Mouse (Mus musculus): ENCODE results near the gene Cntn4.

Gene Cntn4

GRCm38 (mm10) chr6:105677149-105678031 is at the start of gene Cntn4:
Gene Cntn4, plus strand, starts transcription at chr6:105677660.
- no peak for DNase-seq (ENCODE audit: low read depth)

- DNase-seq (ENCODE audit: low read depth): no peak
Measured at GRCm38 (mm10) chr6:105674276-105674675, 3.2 kb upstream of the Cntn4 start.

GRCm38 (mm10) chr6:105675099-105675498 is 2.4 kb upstream of the Cntn4 start:
- no peak for DNase-seq (ENCODE audit: low read depth)

GRCm38 (mm10) chr6:105676637-105677036 is 823 bp upstream of the Cntn4 start:
- no peak for DNase-seq (ENCODE audit: low read depth)

GRCm38 (mm10) chr6:105678778-105679177 is 1.3 kb downstream of the Cntn4 start:
- DNase-seq (ENCODE audit: low read depth): no peak

- no peak for DNase-seq (ENCODE audit: low read depth)
Measured at GRCm38 (mm10) chr6:105681496-105681895, 4.0 kb downstream of the Cntn4 start.

- DNase-seq (ENCODE audit: low read depth): no peak
Measured at GRCm38 (mm10) chr6:105683251-105683650, 5.8 kb downstream of the Cntn4 start.

- no peak for DNase-seq (ENCODE audit: low read depth)
Measured at GRCm38 (mm10) chr6:105684123-105684522, 6.7 kb downstream of the Cntn4 start.

- no peak for DNase-seq (ENCODE audit: low read depth)
Measured at GRCm38 (mm10) chr6:105688195-105688594, 10.7 kb downstream of the Cntn4 start.

GRCm38 (mm10) chr6:105742026-105742425 is 64.6 kb downstream of the Cntn4 start:
- peak; percentile 3 for DNase-seq (ENCODE audit: low read depth)

GRCm38 (mm10) chr6:105780616-105781015 is 103.2 kb downstream of the Cntn4 start:
- no peak for DNase-seq (ENCODE audit: low read depth)

GRCm38 (mm10) chr6:105788462-105788861 is 111.0 kb downstream of the Cntn4 start:
- no peak for DNase-seq (ENCODE audit: low read depth)

GRCm38 (mm10) chr6:105835099-105835498 is 157.6 kb downstream of the Cntn4 start:
- DNase-seq (ENCODE audit: low read depth): no peak

- DNase-seq (ENCODE audit: low read depth): no peak
Measured at GRCm38 (mm10) chr6:105847296-105847695, 169.8 kb downstream of the Cntn4 start.

GRCm38 (mm10) chr6:105892838-105893237 is 215.4 kb downstream of the Cntn4 start:
- no peak for DNase-seq (ENCODE audit: low read depth)

GRCm38 (mm10) chr6:105938485-105938884 is 261.0 kb downstream of the Cntn4 start:
- DNase-seq (ENCODE audit: low read depth): no peak

- no peak for DNase-seq (ENCODE audit: low read depth)
Measured at GRCm38 (mm10) chr6:105939303-105939702, 261.8 kb downstream of the Cntn4 start.

GRCm38 (mm10) chr6:105940591-105940990 is 263.1 kb downstream of the Cntn4 start:
- no peak for DNase-seq (ENCODE audit: low read depth)

GRCm38 (mm10) chr6:105991492-105991891 is 314.0 kb downstream of the Cntn4 start:
- DNase-seq (ENCODE audit: low read depth): no peak

GRCm38 (mm10) chr6:106013018-106013417 is 335.6 kb downstream of the Cntn4 start:
- DNase-seq (ENCODE audit: low read depth): no peak

- DNase-seq (ENCODE audit: low read depth): no peak
Measured at GRCm38 (mm10) chr6:106015126-106015525, 337.7 kb downstream of the Cntn4 start.

- DNase-seq (ENCODE audit: low read depth): no peak
Measured at GRCm38 (mm10) chr6:106048878-106049277, 371.4 kb downstream of the Cntn4 start.

GRCm38 (mm10) chr6:106056123-106056522 is 378.7 kb downstream of the Cntn4 start:
- no peak for DNase-seq (ENCODE audit: low read depth)

GRCm38 (mm10) chr6:106078071-106078603 is 400.7 kb downstream of the Cntn4 start:
- no peak for DNase-seq (ENCODE audit: low read depth)

All from NIH3T3 (cell line).